Mouse (Mus musculus) intestine, embryonic 16.5 days (tissue): ENCODE measurements around the gene Gm45233. TPM values are rescaled to one million over a fixed set of nuclear protein-coding genes. Genes with fewer than 3 reads are reported as not detected.
A peak's percentile ranks its signal among the peaks of the same experiment; 100 is the strongest.

ENCODE experiments used
- ATAC-seq: fragments of 200-750 bp; cut with Nextera tagmentation; 2 replicates; pipeline ENCODE4 v1.8.0; 2017; ENCODE audit warnings: moderate TSS enrichment, moderate library complexity
- H3K27ac ChIP-seq: fragments of 300-500 bp; sonication (generic); 2 replicates; pipeline ENCODE4 v1.5.1; 2014; ENCODE audit warnings: mild to moderate bottlenecking, low read length
- H3K27me3 ChIP-seq: fragments of 300-500 bp; sonication (generic); replicated peaks from 2 replicates; pipeline ENCODE4 v1.6.1; 2014; ENCODE audit warnings: low read length, control low read depth, mixed read lengths; ENCODE audit not compliant: control insufficient read depth, insufficient read depth
- H3K36me3 ChIP-seq: fragments of 300-500 bp; sonication (generic); 2 replicates; pipeline ENCODE4 v1.6.1; 2014; ENCODE audit warnings: low read length, control low read depth; ENCODE audit not compliant: control insufficient read depth, insufficient read depth
- H3K4me1 ChIP-seq: fragments of 300-500 bp; sonication (generic); 2 replicates; pipeline ENCODE4 v1.6.1; 2014; ENCODE audit warnings: low read length, control low read depth, mixed read lengths; ENCODE audit not compliant: control insufficient read depth, insufficient read depth
- H3K4me2 ChIP-seq: fragments of 300-500 bp; sonication (generic); 2 replicates; pipeline ENCODE4 v1.6.1; 2014; ENCODE audit warnings: low read depth, low read length, control low read depth
- H3K4me3 ChIP-seq: fragments of 300-500 bp; sonication (generic); 2 replicates; pipeline ENCODE4 v1.5.1; 2014; ENCODE audit warnings: mild to moderate bottlenecking, low read length
- H3K9ac ChIP-seq: fragments of 300-500 bp; sonication (generic); 2 replicates; pipeline ENCODE4 v1.6.1; 2014; ENCODE audit warnings: low read depth, low read length
- H3K9me3 ChIP-seq: fragments of 300-500 bp; sonication (generic); 2 replicates; pipeline ENCODE4 v1.6.1; 2016; ENCODE audit warnings: low read length, control low read depth; ENCODE audit not compliant: control insufficient read depth
- WGBS: fragments of 180-500 bp; shearing (Covaris S2); extraction: QIAGEN DNeasy Blood & Tissue Kit; methylation state at CpG from one replicate; pipeline ENCODE4 v1.1.7; 2014; 5-methylcytosine and 5-hydroxymethylcytosine counted together
- polyA plus RNA-seq: library from polyadenylated mRNA; unstranded; fragments of >200 nt; fragmentation: Nextera tagmentation; extraction: Ambion mirVana; gene quantifications from 2 replicates; pipeline ENCODE4 v1.2.1, GENCODE M21; 2015

Gm45233 gene
- polyA plus RNA-seq, 1 experiment from 2014 or later = 0.20 TPM

- no peaks in the 10 kb centered on the region for H3K4me1 ChIP-seq
- no peaks in the 10 kb centered on the region for H3K27me3 ChIP-seq
- H3K36me3 ChIP-seq = no peaks in the 10 kb centered on the region
- no peaks in the 10 kb centered on the region for H3K9me3 ChIP-seq
- H3K4me3 ChIP-seq = no peak overlapping the region
- no peak for ATAC-seq
- H3K9ac ChIP-seq = no peak overlapping the region
- H3K27ac ChIP-seq = no peak overlapping the region
- H3K4me2 ChIP-seq = no peak overlapping the region
- WGBS = 68% methylated on average over 3 of the region's 3 CpGs
These were observed 19.8 kb upstream of the Gm45233 start for GRCm38 (mm10) chr7:43423991-43424625.

GRCm38 (mm10) chr7:43427406-43427805 lies 16.5 kb upstream of the Gm45233 start, which contains the start of gene Lim2:
Lim2 (plus strand) TSS chr7:43427670.
- H3K27me3 ChIP-seq = no peaks in the 10 kb centered on the region
- WGBS = 79% methylated on average over 8 of the region's 8 CpGs
- no peak for ATAC-seq

GRCm38 (mm10) chr7:43429500-43429899 lies 14.4 kb upstream of the Gm45233 start:
- 35% methylated on average over 4 of the region's 4 CpGs for WGBS

More at GRCm38 (mm10) chr7:43427406-43427805, 16.5 kb upstream of the Gm45233 start, which contains the start of gene Lim2:
- Histone ChIP-seq H3K4me3 (no peak within 1 kb of the TSS), H3K9me3 (0 out of 2 replicates have a peak, but pooled peaks cover 5% of the 10 kb centered on the region), H3K9ac (no peak within 1 kb of the TSS), H3K4me2 (no peak within 1 kb of the TSS), H3K4me1 (no peaks in the 10 kb centered on the region), H3K27ac (no peak within 1 kb of the TSS), H3K36me3 (no peaks in the 10 kb centered on the region)

GRCm38 (mm10) chr7:43432891-43433290 lies 11.0 kb upstream of the Gm45233 start:
- 0 out of 2 replicates have a peak, but pooled peaks cover 5% of the 10 kb centered on the region for H3K9me3 ChIP-seq
- H3K27ac ChIP-seq = no peak overlapping the region
- WGBS = 74% methylated on average over 4 of the region's 4 CpGs
- H3K9ac ChIP-seq = no peak overlapping the region
- H3K4me1 ChIP-seq = no peaks in the 10 kb centered on the region
- H3K27me3 ChIP-seq = no peaks in the 10 kb centered on the region
- H3K36me3 ChIP-seq = no peaks in the 10 kb centered on the region
- H3K4me3 ChIP-seq = no peak overlapping the region
- H3K4me2 ChIP-seq = no peak overlapping the region
- ATAC-seq = no peak

More at GRCm38 (mm10) chr7:43429500-43429899, 14.4 kb upstream of the Gm45233 start:
- Histone ChIP-seq H3K9ac (no peak overlapping the region), H3K4me1 (no peaks in the 10 kb centered on the region), H3K27ac (no peak overlapping the region), H3K9me3 (0 out of 2 replicates have a peak, but pooled peaks cover 5% of the 10 kb centered on the region), H3K4me2 (no peak overlapping the region), H3K27me3 (no peaks in the 10 kb centered on the region), H3K4me3 (no peak overlapping the region), H3K36me3 (no peaks in the 10 kb centered on the region)
- ATAC-seq = peak; percentile 79

GRCm38 (mm10) chr7:43434676-43435075 lies 9.3 kb upstream of the Gm45233 start:
- no peak overlapping the region for H3K9ac ChIP-seq
- WGBS = 90% methylated on average over 5 of the region's 5 CpGs

GRCm38 (mm10) chr7:43436341-43437255 lies 7.3 kb upstream of the Gm45233 start, which contains the start of gene Nkg7:
Nkg7 (plus strand) TSS chr7:43437073.
- no peak for ATAC-seq
- Histone ChIP-seq H3K4me1 (no peaks in the 10 kb centered on the region), H3K9me3 (0 out of 2 replicates have a peak, but pooled peaks cover 5% of the 10 kb centered on the region), H3K36me3 (no peaks in the 10 kb centered on the region), H3K4me2 (no peak within 1 kb of the TSS), H3K27ac (no peak within 1 kb of the TSS), H3K4me3 (no peak within 1 kb of the TSS), H3K9ac (no peak within 1 kb of the TSS), H3K27me3 (no peaks in the 10 kb centered on the region)
- 71% methylated on average over 10 of the region's 10 CpGs for WGBS

More at GRCm38 (mm10) chr7:43434676-43435075, 9.3 kb upstream of the Gm45233 start:
- Histone ChIP-seq H3K27me3 (no peaks in the 10 kb centered on the region), H3K4me3 (no peak overlapping the region), H3K4me2 (no peak overlapping the region), H3K27ac (no peak overlapping the region), H3K36me3 (no peaks in the 10 kb centered on the region), H3K4me1 (no peaks in the 10 kb centered on the region), H3K9me3 (0 out of 2 replicates have a peak, but pooled peaks cover 5% of the 10 kb centered on the region)
- no peak for ATAC-seq

GRCm38 (mm10) chr7:43438611-43439010 lies 5.3 kb upstream of the Gm45233 start:
- 74% methylated on average over 4 of the region's 4 CpGs for WGBS
- Histone ChIP-seq H3K4me1 (peaks cover 9% of the 10 kb centered on the region; the same call in 1 of the 2 replicates), H3K27me3 (no peaks in the 10 kb centered on the region), H3K36me3 (no peaks in the 10 kb centered on the region), H3K9me3 (no peaks in the 10 kb centered on the region), H3K27ac (no peak overlapping the region), H3K9ac (no peak overlapping the region), H3K4me2 (no peak overlapping the region), H3K4me3 (no peak overlapping the region)
- ATAC-seq = no peak

GRCm38 (mm10) chr7:43440482-43440881 lies 3.4 kb upstream of the Gm45233 start, which contains the start of gene Cldnd2:
Cldnd2 (plus strand) TSS chr7:43440782.
- no peak within 1 kb of the TSS for H3K9ac ChIP-seq
- no peak for ATAC-seq
- WGBS = 82% methylated on average over 6 of the region's 6 CpGs

GRCm38 (mm10) chr7:43441071-43441470 lies 2.9 kb upstream of the Gm45233 start:
- H3K4me2 ChIP-seq = no peak overlapping the region
- no peaks in the 10 kb centered on the region for H3K36me3 ChIP-seq
- H3K27me3 ChIP-seq = no peaks in the 10 kb centered on the region
- H3K4me3 ChIP-seq = no peak overlapping the region
- peaks cover 18% of the 10 kb centered on the region for H3K4me1 ChIP-seq
- H3K9ac ChIP-seq = no peak overlapping the region
- WGBS = 75% methylated on average over 3 of the region's 3 CpGs
- H3K27ac ChIP-seq = no peak overlapping the region
- ATAC-seq = no peak
- no peaks in the 10 kb centered on the region for H3K9me3 ChIP-seq

More at GRCm38 (mm10) chr7:43440482-43440881, 3.4 kb upstream of the Gm45233 start, which contains the start of gene Cldnd2:
- no peak within 1 kb of the TSS for H3K4me2 ChIP-seq
- H3K36me3 ChIP-seq = no peaks in the 10 kb centered on the region
- no peak within 1 kb of the TSS for H3K4me3 ChIP-seq
- H3K4me1 ChIP-seq = peaks cover 18% of the 10 kb centered on the region
- H3K9me3 ChIP-seq = no peaks in the 10 kb centered on the region
- H3K27ac ChIP-seq = no peak within 1 kb of the TSS
- no peaks in the 10 kb centered on the region for H3K27me3 ChIP-seq
